Mouse (Mus musculus) heart, adult 2 months (tissue): ENCODE results near the gene Tbc1d30.

Source experiments
- CTCF ChIP-seq: fragments of 200-600 bp; IDR thresholded peaks from 2 replicates; pipeline ENCODE4 v1.8.1; 2022; ENCODE audit warnings: antibody characterized with exemption, mild to moderate bottlenecking, moderate library complexity
- EP300 ChIP-seq: fragments of 200-500 bp; IDR thresholded peaks from 2 replicates; pipeline ENCODE4 v1.6.1; 2011; ENCODE audit warnings: low read depth, low read length, control low read depth; ENCODE audit not compliant: insufficient read depth
- POLR2A ChIP-seq: fragments of 200-500 bp; IDR thresholded peaks from 2 replicates; pipeline ENCODE4 v1.6.1; 2011; ENCODE audit warnings: mild to moderate bottlenecking, low read depth, low read length, control low read depth; ENCODE audit not compliant: insufficient read depth

DNA sequence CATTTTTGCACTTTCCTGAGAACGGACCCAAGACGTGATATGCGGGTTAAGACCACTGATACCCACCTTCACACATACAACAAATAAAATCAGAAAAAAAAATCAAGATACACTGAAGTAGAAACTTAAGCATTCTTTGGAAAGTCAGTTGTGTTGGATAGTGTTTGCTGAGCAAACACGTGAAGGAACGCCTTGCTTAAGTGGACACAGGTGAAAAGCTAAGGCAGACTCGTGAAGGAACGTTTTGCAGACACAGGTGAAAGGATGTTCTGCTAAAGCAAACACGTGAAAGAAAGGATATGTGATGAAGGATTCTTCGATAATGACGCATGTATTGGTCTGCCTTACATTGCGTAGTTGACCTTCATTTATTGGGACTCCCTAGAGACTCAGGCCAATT is 103.5 kb downstream of the Tbc1d30 start:
- TF ChIP-seq EP300 = no peak
- TF ChIP-seq POLR2A = no peak
- TF ChIP-seq CTCF = no peak
